Mouse (Mus musculus) left cerebral cortex, adult 8-10 months (tissue): ENCODE measurements at regions not wholly inside any gene's neighbourhood (a gene's known extent, or its start where the extent isn't known, plus 50 kb on each side); places are given as distances from the start of the nearest gene placed in this dataset.
A peak's percentile ranks its signal among the peaks of the same experiment; 100 is the strongest.

Experiments
- DNase-seq, 2 experiments: peaks; one replicate each; pipeline ENCODE4 v3.0.0; 2022; ENCODE audit warnings: low spot score in 2 of 2

GRCm38 (mm10) chr2:9435155-9435872 is 445.7 kb upstream of the 4930412O13Rik start:
- DNase-seq: no peak

- DNase-seq: no peak
Measured at GRCm38 (mm10) chr2:9443103-9443502, 437.9 kb upstream of the 4930412O13Rik start.

GRCm38 (mm10) chr2:9445826-9446225 is 435.2 kb upstream of the 4930412O13Rik start:
- DNase-seq: no peak

- peak in 1 of 2 experiments; percentile 46 for DNase-seq
Measured at GRCm38 (mm10) chr2:9464413-9464812, 416.6 kb upstream of the 4930412O13Rik start.

DNA sequence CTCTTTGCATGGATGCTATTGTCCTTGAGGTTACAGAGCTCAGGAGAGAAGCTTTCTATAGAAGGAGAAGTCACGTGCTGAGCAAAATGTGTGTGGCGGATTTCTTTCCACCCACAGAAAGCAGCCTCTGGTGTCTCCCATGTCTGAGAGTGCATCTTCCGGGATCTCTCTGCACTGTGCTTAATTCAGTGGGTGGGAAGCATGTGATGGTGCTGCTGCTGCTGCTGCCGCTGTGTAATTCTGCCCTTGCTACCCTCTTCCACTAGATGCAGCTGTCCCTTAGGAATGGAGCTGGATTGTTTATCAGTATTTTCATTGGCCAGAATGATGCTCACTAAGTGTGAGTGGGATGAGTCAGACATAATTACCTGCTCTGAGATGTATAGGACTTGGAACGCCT is 416.2 kb upstream of the 4930412O13Rik start:
- DNase-seq: peak in 1 of 2 experiments; percentile 22

- no peak for DNase-seq
Measured at GRCm38 (mm10) chr2:9467573-9467972, 413.5 kb upstream of the 4930412O13Rik start.

- no peak for DNase-seq
Measured at GRCm38 (mm10) chr2:9468651-9469050, 412.4 kb upstream of the 4930412O13Rik start.

- DNase-seq: no peak
Measured at GRCm38 (mm10) chr2:9481678-9482345, 399.2 kb upstream of the 4930412O13Rik start.

DNA sequence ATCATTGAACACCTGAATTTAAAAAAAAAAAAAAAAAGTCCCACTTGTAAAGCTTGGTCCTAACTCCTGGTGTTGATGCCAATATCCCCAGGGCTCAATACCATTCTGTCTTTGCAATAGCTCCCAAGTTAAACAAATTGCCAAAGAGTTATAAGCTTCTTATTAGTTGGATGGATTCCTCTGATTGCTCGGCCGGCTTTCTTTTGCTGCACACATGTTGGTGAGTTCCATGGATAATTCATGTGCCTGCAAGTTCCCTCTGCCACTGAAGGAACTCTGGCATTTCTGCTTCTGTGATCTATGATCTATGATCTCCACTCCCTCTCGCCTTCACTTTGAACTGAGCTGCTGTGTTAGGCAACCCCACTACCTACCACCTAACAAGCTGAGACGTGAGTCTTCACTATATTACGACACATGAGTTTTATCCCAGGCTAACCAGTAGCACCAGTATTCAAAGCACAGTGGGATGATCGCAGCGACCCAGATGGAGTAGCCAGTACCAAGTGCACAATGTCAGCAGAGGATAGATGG is 393.6 kb upstream of the 4930412O13Rik start:
- DNase-seq: no peak

DNA sequence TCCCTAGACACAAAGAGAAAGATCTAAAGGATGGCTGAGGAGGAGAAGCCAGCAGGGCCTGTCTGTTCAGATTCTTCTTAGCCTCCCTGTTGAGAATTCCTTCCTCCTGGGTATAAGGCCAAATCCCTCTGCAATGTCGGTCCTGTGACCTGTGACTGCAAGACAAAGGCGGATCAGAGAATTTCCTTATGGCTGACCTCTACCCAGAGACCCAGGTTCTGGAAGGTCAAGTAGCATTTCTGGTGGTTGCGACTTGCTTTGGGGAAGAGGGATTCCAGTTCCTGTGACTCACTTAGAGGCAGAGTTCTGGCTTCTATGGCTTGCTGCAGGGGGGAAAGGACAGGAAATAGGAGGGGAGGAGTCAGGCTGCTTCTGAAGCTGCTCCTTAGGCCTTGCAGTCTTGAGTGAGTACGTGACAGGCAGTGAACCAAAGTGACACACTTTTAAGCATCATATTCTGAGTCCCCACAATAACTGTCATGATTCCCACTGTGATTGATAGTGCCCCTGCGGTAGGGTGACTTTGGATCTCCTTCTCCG is 387.4 kb upstream of the 4930412O13Rik start:
- DNase-seq: no peak

DNA sequence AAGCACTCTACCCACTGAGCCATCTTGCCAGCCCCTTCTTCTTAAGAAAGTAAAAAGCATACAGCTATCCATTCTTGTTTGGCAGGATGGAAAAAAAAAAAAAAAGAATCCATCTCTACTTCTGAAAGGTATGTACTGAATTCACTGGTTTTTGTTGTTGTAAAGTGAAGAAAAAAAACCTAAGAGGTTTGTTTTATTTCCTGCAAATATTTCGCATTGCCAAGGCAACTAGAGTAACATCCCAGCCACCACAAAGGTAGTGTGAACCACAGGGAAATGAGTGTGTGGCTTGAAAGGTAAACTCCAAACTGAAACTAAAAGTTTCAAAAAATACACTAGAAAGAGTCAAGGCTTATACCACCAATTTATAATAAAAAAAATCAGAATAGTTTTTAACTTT is 361.0 kb upstream of the 4930412O13Rik start:
- no peak for DNase-seq

GRCm38 (mm10) chr2:9525910-9526309 is 355.1 kb upstream of the 4930412O13Rik start:
- no peak for DNase-seq

DNA sequence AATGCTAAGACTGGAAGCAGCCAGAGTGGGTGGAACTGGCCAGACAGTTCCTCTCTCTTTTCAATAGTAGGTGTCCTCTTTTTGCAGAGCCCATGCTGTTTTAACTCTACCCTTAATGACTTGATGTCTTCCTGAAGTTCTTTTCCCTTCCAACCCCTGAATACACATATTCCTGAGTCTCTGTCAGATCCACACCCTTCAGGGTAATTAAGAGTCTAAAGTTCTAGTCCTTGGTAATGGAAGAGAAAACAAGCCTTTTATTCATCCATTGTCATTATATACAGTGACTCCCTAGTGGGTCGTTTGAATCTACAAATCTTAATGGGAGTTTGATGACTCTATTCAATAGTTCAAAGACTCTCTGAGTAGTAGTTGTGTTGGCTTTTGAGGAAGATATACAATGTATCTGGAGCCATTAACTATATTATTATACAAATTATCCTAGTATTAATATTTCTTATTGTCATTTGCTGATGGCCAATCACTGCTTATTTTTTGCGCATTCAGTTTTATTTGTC is 345.9 kb upstream of the 4930412O13Rik start:
- no peak for DNase-seq

- no peak for DNase-seq
Measured at GRCm38 (mm10) chr2:9547771-9548590, 333.1 kb upstream of the 4930412O13Rik start.

DNA sequence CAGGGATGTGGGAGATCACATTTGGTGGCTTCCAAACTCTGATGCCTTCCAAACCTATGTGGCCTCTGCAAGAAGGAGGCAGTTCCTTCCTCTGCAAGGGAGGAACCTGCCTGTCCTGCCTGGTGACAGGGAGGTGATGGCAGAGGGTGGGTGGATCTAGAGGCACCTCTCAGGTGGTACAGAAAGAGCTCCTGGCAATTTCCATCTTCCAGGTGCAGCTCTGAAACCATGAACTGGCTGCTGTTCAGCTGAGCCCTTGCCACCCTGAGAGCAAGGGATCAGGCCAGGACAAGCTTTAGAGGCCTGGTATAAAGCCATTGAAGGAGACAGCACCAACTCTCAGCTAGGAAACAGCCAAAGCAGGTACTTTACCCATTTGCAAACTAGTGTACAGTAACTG is 327.7 kb upstream of the 4930412O13Rik start:
- no peak for DNase-seq

GRCm38 (mm10) chr2:9564487-9565043 is 316.5 kb upstream of the 4930412O13Rik start:
- DNase-seq: no peak

- no peak for DNase-seq
Measured at GRCm38 (mm10) chr2:9569220-9569619, 311.8 kb upstream of the 4930412O13Rik start.

DNA sequence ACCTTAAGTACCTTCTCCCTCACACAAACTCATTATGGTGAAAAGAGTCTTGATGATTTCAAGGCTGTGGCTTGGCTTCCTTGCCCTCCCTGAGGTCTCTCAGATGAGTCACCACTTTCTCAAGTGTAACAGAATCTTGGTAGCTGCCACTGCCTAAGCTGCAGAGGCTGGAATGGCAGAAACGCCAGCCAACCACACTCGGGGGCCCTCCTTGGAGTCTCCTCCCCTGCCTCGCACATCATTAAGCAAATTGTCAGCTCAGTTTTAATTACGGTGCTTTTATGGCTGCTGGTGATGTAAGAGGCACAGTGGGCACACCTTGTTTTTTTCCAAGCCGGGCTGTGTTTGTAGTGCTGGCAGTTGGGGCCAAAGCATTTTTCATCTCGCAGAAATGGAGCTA is 306.9 kb upstream of the 4930412O13Rik start:
- DNase-seq: no peak

DNA sequence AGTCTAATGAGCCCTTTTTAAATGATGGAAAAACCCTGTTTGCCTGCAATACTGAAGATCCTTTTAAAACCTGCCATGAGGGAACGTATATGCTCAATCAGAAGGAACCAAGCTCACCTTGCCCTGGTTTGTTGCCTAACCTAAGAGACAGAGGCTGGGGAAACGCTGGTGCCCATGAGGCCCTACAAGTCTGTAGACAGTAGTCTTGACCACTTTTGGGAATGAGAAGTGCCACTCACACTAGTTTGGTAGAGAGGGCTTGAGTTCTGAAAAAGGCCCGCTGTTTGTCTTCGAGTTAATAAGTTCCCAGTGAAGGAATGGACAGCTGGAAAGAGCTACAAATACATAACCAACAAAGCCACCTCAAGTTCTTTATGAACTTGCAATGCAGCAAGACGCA is 306.4 kb upstream of the 4930412O13Rik start:
- no peak for DNase-seq

DNA sequence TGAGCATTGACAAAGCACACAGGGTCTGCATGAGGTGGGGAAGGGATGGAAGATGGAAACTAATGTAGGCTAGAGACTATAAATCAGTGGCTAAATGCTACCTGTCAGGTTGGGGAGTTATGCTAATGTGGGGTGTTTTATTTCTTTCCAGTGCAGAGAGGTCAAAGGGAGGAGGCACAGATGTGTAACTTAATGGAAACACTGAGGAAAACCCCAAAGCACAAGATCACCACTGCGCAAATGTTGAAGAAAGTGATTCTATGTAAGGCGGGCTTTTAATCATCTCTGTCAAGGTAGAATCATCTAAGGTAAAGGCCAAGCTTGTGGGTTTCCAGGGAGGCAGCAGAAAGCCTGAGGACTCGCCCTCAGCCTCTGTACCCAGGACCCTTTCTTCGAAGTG is 303.2 kb upstream of the 4930412O13Rik start:
- no peak for DNase-seq

DNA sequence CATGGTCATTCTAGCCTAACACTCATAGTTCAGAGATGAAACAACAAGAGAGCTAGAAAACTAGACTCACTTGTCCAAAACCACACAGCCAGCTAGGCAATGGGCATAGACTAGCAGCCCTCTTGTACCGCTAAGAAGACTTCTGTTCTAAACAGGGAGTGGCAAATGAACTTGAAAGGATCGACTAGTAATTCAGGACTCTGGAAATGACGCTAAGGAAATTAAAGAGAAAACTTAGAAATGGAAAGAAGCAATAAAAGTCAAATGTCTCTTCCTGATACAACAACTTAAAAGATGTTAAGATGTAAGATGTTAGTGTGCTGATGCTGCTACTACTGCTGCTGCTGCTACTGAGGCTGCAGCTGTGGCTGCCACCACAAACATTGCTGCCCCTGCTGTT is 293.7 kb upstream of the 4930412O13Rik start:
- no peak for DNase-seq
